Mouse (Mus musculus) MEL (cell line): ENCODE results near the gene Lpxn. TPM values are rescaled to one million over a fixed set of nuclear protein-coding genes. Genes with fewer than 3 reads are reported as not detected.

ENCODE experiments used
- DNase-seq: peaks from one replicate; pipeline ENCODE4 v3.0.0; 2011; ENCODE audit warnings: low read depth, low spot score
- H3K27ac ChIP-seq: 2 replicates; pipeline ENCODE4 v1.5.1; 2012; ENCODE audit warnings: low read depth, mild to moderate bottlenecking, control low read depth, low read length, moderate library complexity; ENCODE audit not compliant: control insufficient read depth
- H3K27me3 ChIP-seq, 2 experiments: fragments of 150-350 bp in 1 of 2; sonication (generic) in 1 of 2; 2 replicates each; pipeline ENCODE4 v1.6.1; 2012; ENCODE audit warnings: low read length in 2 of 2, mild to moderate bottlenecking in 2 of 2, improper control_type of control experiment in 1 of 2, moderate library complexity in 1 of 2; ENCODE audit not compliant: insufficient read depth in 2 of 2, control insufficient read depth in 1 of 2
- H3K36me3 ChIP-seq, 2 experiments: 2 replicates each; pipeline ENCODE4 v1.6.1; 2012 to 2014; ENCODE audit warnings: low read length in 2 of 2, improper control_type of control experiment in 1 of 2, inconsistent platforms in 1 of 2, mild to moderate bottlenecking in 1 of 2; ENCODE audit not compliant: insufficient read depth in 2 of 2, control insufficient read depth in 1 of 2
- H3K4me1 ChIP-seq, 2 experiments: fragments of 150-350 bp in 1 of 2; sonication (generic) in 1 of 2; 2 replicates each; pipeline ENCODE4 v1.6.1; 2012; ENCODE audit warnings: low read length in 2 of 2, improper control_type of control experiment in 1 of 2, mild to moderate bottlenecking in 1 of 2; ENCODE audit not compliant: insufficient read depth in 2 of 2, control insufficient read depth in 1 of 2
- H3K4me3 ChIP-seq, 2 experiments: fragments of 150-350 bp in 1 of 2; sonication (generic) in 1 of 2; 2 replicates each; pipeline ENCODE4 v1.5.1; 2012; ENCODE audit warnings: low read depth in 2 of 2, low read length in 2 of 2, mild to moderate bottlenecking in 2 of 2, moderate library complexity in 2 of 2, control low read depth in 1 of 2, improper control_type of control experiment in 1 of 2; ENCODE audit not compliant: control insufficient read depth in 1 of 2, insufficient read depth in 1 of 2
- H3K79me2 ChIP-seq: 2 replicates; pipeline ENCODE4 v1.6.1; 2012; ENCODE audit warnings: mild to moderate bottlenecking, low read length, moderate library complexity; ENCODE audit not compliant: control insufficient read depth, poor library complexity, insufficient read depth
- H3K9ac ChIP-seq: 2 replicates; pipeline ENCODE4 v1.6.1; 2012; ENCODE audit warnings: low read depth, mild to moderate bottlenecking, control low read depth, low read length, moderate library complexity; ENCODE audit not compliant: control insufficient read depth, poor library complexity, severe bottlenecking
- H3K9me3 ChIP-seq: fragments of 150-350 bp; sonication (generic); replicated peaks from 2 replicates; pipeline ENCODE4 v1.6.1; 2012; ENCODE audit warnings: mild to moderate bottlenecking, low read length, improper control_type of control experiment, moderate library complexity; ENCODE audit not compliant: insufficient read depth
- BHLHE40 ChIP-seq: IDR thresholded peaks from 2 replicates; pipeline ENCODE4 v1.6.1; 2012; ENCODE audit warnings: low read depth, mild to moderate bottlenecking, inconsistent platforms, low read length, improper control_type of control experiment, borderline replicate concordance
- CHD1 ChIP-seq: IDR thresholded peaks from 2 replicates; pipeline ENCODE4 v1.6.1; 2012; ENCODE audit warnings: low read depth, mild to moderate bottlenecking, inconsistent platforms, low read length, improper control_type of control experiment
- CTCF ChIP-seq, 3 experiments: IDR thresholded peaks in 2 of 3; conservative IDR thresholded peaks in 1 of 3; 2 replicates each; pipeline ENCODE4 v1.5.1; 2011 to 2012; ENCODE audit warnings: low read length in 3 of 3, low read depth in 2 of 3, mild to moderate bottlenecking in 2 of 3, improper control_type of control experiment in 1 of 3, inconsistent platforms in 1 of 3, mixed read lengths in 1 of 3, moderate library complexity in 1 of 3; ENCODE audit not compliant: control insufficient read depth in 1 of 3, insufficient read depth in 1 of 3, poor library complexity in 1 of 3, severe bottlenecking in 1 of 3
- GATA1 ChIP-seq: IDR thresholded peaks from 2 replicates; pipeline ENCODE4 v1.6.1; 2011; ENCODE audit warnings: low read depth, low read length, improper control_type of control experiment
- HCFC1 ChIP-seq: IDR thresholded peaks from 2 replicates; pipeline ENCODE4 v1.6.1; 2012; ENCODE audit warnings: low read depth, mild to moderate bottlenecking, inconsistent platforms, low read length, improper control_type of control experiment, moderate library complexity
- JUND ChIP-seq: IDR thresholded peaks from 2 replicates; pipeline ENCODE4 v1.6.1; 2011; ENCODE audit warnings: low read depth, mild to moderate bottlenecking, improper control_type of control experiment, low read length
- MAFK ChIP-seq: IDR thresholded peaks from 2 replicates; pipeline ENCODE4 v1.6.1; 2011; ENCODE audit warnings: low read depth, mild to moderate bottlenecking, low read length, improper control_type of control experiment, borderline replicate concordance
- MYB ChIP-seq: IDR thresholded peaks from 2 replicates; pipeline ENCODE4 v1.6.1; 2011; ENCODE audit warnings: mild to moderate bottlenecking, low read depth, low read length, improper control_type of control experiment
- NRF1 ChIP-seq: IDR thresholded peaks from 2 replicates; pipeline ENCODE4 v1.6.1; 2014; ENCODE audit warnings: low read depth, mild to moderate bottlenecking, inconsistent platforms, low read length, improper control_type of control experiment, moderate library complexity; ENCODE audit not compliant: poor library complexity, insufficient read depth, severe bottlenecking
- POLR2AphosphoS2 ChIP-seq: IDR thresholded peaks from 2 replicates; pipeline ENCODE4 v1.6.1; 2011; ENCODE audit warnings: low read length, improper control_type of control experiment
- POLR2AphosphoS5 ChIP-seq: IDR thresholded peaks from 2 replicates; pipeline ENCODE4 v1.6.1; 2012; ENCODE audit warnings: low read depth, borderline replicate concordance, mild to moderate bottlenecking, inconsistent platforms, low read length, moderate library complexity, mixed read lengths
- RAD21 ChIP-seq: IDR thresholded peaks from 2 replicates; pipeline ENCODE4 v1.6.1; 2011; ENCODE audit warnings: mild to moderate bottlenecking, low read depth, low read length, improper control_type of control experiment
- RCOR1 ChIP-seq: IDR thresholded peaks from 2 replicates; pipeline ENCODE4 v1.6.1; 2012; ENCODE audit warnings: low read depth, mild to moderate bottlenecking, inconsistent platforms, low read length, improper control_type of control experiment
- SIN3A ChIP-seq: IDR thresholded peaks from 2 replicates; pipeline ENCODE4 v1.6.1; 2012; ENCODE audit warnings: low read length, improper control_type of control experiment, inconsistent platforms
- TAL1 ChIP-seq: IDR thresholded peaks from 2 replicates; pipeline ENCODE4 v1.6.1; 2012; ENCODE audit warnings: mild to moderate bottlenecking, inconsistent platforms, low read length, moderate library complexity, mixed read lengths
- USF1 ChIP-seq: IDR thresholded peaks from 2 replicates; pipeline ENCODE4 v1.6.1; 2014; ENCODE audit warnings: low read depth, mild to moderate bottlenecking, inconsistent platforms, low read length, improper control_type of control experiment, moderate library complexity
- USF2 ChIP-seq, 2 experiments: IDR thresholded peaks; 2 replicates each; pipeline ENCODE4 v1.6.1; 2011 to 2012; ENCODE audit warnings: improper control_type of control experiment in 2 of 2, low read length in 2 of 2, borderline replicate concordance in 1 of 2, inconsistent platforms in 1 of 2, low read depth in 1 of 2, mild to moderate bottlenecking in 1 of 2; ENCODE audit not compliant: insufficient read depth in 1 of 2
- ZC3H11A ChIP-seq: IDR thresholded peaks from 2 replicates; pipeline ENCODE4 v1.6.1; 2012; ENCODE audit warnings: low read depth, mild to moderate bottlenecking, inconsistent platforms, low read length, improper control_type of control experiment
- ZMIZ1 ChIP-seq: IDR thresholded peaks from 2 replicates; pipeline ENCODE4 v1.6.1; 2012; ENCODE audit warnings: low read depth, mild to moderate bottlenecking, inconsistent platforms, low read length, improper control_type of control experiment, moderate library complexity
- ZNF384 ChIP-seq: IDR thresholded peaks from 2 replicates; pipeline ENCODE4 v1.6.1; 2012; ENCODE audit warnings: low read depth, mild to moderate bottlenecking, inconsistent platforms, low read length, improper control_type of control experiment
- polyA plus RNA-seq, 2 experiments: library from polyadenylated mRNA; stranded (reverse) in 1 of 2; unstranded in 1 of 2; fragments of >175 nt in 1 of 2; fragments of >200 nt in 1 of 2; gene quantifications; 2 replicates each; pipeline versions ENCODE4 v1.2.1 to v1.2.4; 2012; ENCODE audit warnings: low replicate concordance in 2 of 2, low read depth in 1 of 2; ENCODE audit not compliant: insufficient read length in 2 of 2, insufficient read depth in 1 of 2, missing spikeins in 1 of 2
- total RNA-seq: library from RNA; depleted of rRNA; stranded (reverse); fragments of 300-350 nt; gene quantifications from 2 replicates; pipeline ENCODE4 v1.2.3, GENCODE M21; 2012

Gene Lpxn
- total and polyA plus RNA-seq, 3 experiments, result 9.9 to 12.3 TPM; not detected in 1

DNA sequence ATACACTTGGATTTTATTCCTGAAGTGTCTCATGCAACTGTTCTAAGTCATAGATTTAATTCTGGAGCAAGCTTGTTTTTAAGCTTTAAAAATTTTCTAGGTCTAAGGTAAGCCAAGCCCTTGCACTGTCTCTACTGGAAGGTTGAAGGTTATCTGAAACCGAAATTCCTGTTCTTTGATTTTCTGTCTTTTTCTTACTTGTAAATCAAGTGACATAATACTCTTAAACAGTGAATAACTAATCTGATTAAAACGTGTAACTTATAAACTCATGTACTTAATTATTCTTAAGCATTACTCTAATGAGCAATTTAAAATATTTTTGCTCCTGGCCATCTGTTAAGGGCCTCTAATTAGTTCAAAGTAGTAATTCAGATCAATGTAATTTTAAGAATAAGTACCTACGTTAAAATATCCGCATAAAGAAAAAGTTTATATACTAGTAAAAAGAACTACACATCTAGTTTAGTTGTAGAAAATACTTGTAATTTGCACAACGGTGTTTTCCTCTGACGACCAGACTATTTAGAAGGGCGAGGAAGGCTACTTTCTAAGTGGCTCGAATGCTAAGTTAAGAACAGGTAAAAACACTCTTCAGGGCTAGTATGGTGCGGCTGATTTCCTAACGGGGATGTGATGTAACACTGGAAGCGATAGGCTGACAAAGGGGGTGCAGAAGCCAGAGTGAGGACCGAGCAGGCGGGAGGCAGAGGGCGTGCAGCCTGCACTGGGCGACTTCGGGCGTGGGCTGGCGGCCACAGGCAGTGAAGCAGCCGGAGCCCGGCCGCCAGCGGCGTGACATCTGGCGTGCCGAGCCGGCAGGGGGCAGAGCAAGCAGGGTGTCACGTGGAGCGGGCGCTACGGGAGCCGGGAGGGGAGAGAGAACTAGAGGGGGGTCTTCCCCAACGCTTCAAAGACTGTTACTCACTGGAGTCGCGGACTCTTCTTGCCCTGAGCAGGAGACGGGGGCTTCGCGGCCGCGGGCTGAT lies 1.6 kb upstream of the Lpxn start (continued):
- TF ChIP-seq TAL1, result no peak
- TF ChIP-seq CHD1, result peak; percentile 75; the same call in 1 of the 2 replicates
- TF ChIP-seq GATA1, result no peak
- TF ChIP-seq BHLHE40, result peak; percentile 46; the same call in 1 of the 2 replicates
- TF ChIP-seq POLR2AphosphoS2, result no peak; the same call in 1 of the 2 replicates
- TF ChIP-seq RCOR1, result no peak

DNA sequence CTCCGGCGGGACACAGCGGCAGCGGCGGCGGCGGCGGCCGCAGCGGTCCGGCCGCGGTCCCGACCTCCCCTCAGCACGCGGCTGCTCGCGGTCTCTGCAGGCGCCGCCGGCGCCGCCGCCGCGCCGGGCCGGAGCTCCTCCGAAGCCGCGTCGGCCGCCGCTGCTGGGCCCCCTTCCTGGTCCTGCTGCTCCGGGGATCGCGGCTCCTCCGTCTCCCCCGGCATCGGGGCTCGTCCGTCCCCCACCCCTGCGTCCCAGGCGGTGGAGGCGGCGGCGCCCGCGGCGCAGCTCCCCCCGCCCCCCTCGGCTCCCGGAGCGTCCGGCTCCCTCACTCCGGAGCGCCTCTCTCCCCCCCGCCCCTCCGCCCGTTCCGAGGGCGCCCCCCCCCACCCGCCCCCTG lies 883 bp upstream of the Lpxn start:
- peaks cover 30% of the 10 kb centered on the region for H3K79me2 ChIP-seq
- no peaks in the 10 kb centered on the region for H3K9me3 ChIP-seq
- H3K27me3 ChIP-seq, result no peaks in the 10 kb centered on the region
- TF ChIP-seq SIN3A (no peak), ZNF384 (no peak), RAD21 (no peak), HCFC1 (no peak), POLR2AphosphoS5 (no peak), NRF1 (no peak), ZMIZ1 (no peak), CTCF (IDR thresholded peaks at IDR 0.05 in 2 of 3, conservative IDR thresholded peaks at IDR 0.05 in 1 of 3; ENCODE audit: control insufficient read depth in 1 of 3, insufficient read depth in 1 of 3, low read depth in 2 of 3, low read length in 3 of 3, poor library complexity in 1 of 3, severe bottlenecking in 1 of 3) (no peak), JUND (no peak), MAFK (no peak), USF2 (IDR thresholded peaks at IDR 0.05; ENCODE audit: borderline replicate concordance in 1 of 2, insufficient read depth in 1 of 2, low read depth in 1 of 2, low read length in 2 of 2) (no peak), ZC3H11A (no peak), MYB (no peak), USF1 (no peak)
- peaks cover 3 to 7% of the 10 kb centered on the region in 2 experiments; a peak in 3 of 4 replicates for H3K4me1 ChIP-seq
- peak overlapping the region; percentile 92 to 98 for H3K4me3 ChIP-seq
- H3K36me3 ChIP-seq, result peaks cover 1 to 16% of the 10 kb centered on the region in 2 experiments; a peak in 3 of 4 replicates
- no peak for DNase-seq
- peak overlapping the region; percentile 97 for H3K27ac ChIP-seq
- peak overlapping the region; percentile 99 for H3K9ac ChIP-seq
